Mouse (Mus musculus): Measurements from ENCODE around the gene Naa38. TPM values are rescaled to one million over a fixed set of nuclear protein-coding genes. Genes with fewer than 3 reads are reported as not detected.

The Naa38 gene
- total RNA-seq, 2 experiments from 2014 or later, result 63.8 to 76.3 TPM

- DNase-seq (ENCODE audit: low spot score in 2 of 2), result peak in 1 of 2 experiments; percentile 38
These were observed 34.0 kb downstream of the Naa38 start for GRCm38 (mm10) chr11:69429313-69429712.

- no peak for DNase-seq (ENCODE audit: low spot score in 2 of 2)
These were observed 35.3 kb downstream of the Naa38 start for GRCm38 (mm10) chr11:69430631-69431030.

GRCm38 (mm10) chr11:69431829-69432639 lies 36.7 kb downstream of the Naa38 start:
- peak in 1 of 2 experiments; percentile 63 for DNase-seq (ENCODE audit: low spot score in 2 of 2)

GRCm38 (mm10) chr11:69432640-69432982 lies 37.3 kb downstream of the Naa38 start:
- DNase-seq (ENCODE audit: low spot score in 2 of 2), result no peak

GRCm38 (mm10) chr11:69433189-69433588 lies 37.9 kb downstream of the Naa38 start:
- no peak for DNase-seq (ENCODE audit: low spot score in 2 of 2)

GRCm38 (mm10) chr11:69437291-69437690 lies 42.0 kb downstream of the Naa38 start:
- DNase-seq (ENCODE audit: low spot score in 2 of 2), result no peak

GRCm38 (mm10) chr11:69443328-69443727 lies 48.0 kb downstream of the Naa38 start:
- DNase-seq (ENCODE audit: low spot score in 2 of 2), result no peak

Other genes with a start within 250 kb of the Naa38 start
- gene Alox12b, start 238.5 kb upstream of the Naa38 start, total RNA-seq (2021), result not detected
- not detected for gene Alox8, start 197.6 kb upstream of the Naa38 start, total RNA-seq (2021)
- not detected for gene Gucy2e, start 158.5 kb upstream of the Naa38 start, total RNA-seq (2021)
- gene Cntrob, start 71.7 kb upstream of the Naa38 start, total RNA-seq (2021), result 10 to 100 TPM; 12.0 to 12.9 TPM
- 10 to 100 TPM; 62.2 to 63.1 TPM for gene Trappc1, start 71.5 kb upstream of the Naa38 start, total RNA-seq (2021)
- gene Kcnab3, start 69.2 kb upstream of the Naa38 start, total RNA-seq (2021), result under 1 TPM; 0.49 to 0.56 TPM
- 1 to 10 TPM; 2.8 to 3.1 TPM for gene Rnf227, start 55.0 kb upstream of the Naa38 start, total RNA-seq (2021)
- 10 to 100 TPM; 73.0 to 80.8 TPM for gene Chd3, start 26.1 kb upstream of the Naa38 start, total RNA-seq (2021)
- gene Cyb5d1, start 144 bp downstream of the Naa38 start, total RNA-seq (2021), result 10 to 100 TPM; 21.1 to 26.4 TPM
- 10 to 100 TPM; 16.9 to 17.4 TPM for gene Tmem88, start 2.7 kb downstream of the Naa38 start, total RNA-seq (2021)
- 10 to 100 TPM; 51.2 to 59.4 TPM for gene Kdm6b, start 18.2 kb downstream of the Naa38 start, total RNA-seq (2021)
- under 1 TPM; 0.47 to 0.93 TPM for gene Dnah2, start 153.6 kb downstream of the Naa38 start, total RNA-seq (2021)
- 1 to 10 TPM; 1.9 to 2.7 TPM for gene Efnb3, start 164.7 kb downstream of the Naa38 start, total RNA-seq (2021)
- gene Wrap53, start 184.8 kb downstream of the Naa38 start, total RNA-seq (2021), result 1 to 10 TPM; 6.8 to 7.9 TPM
- gene Trp53, start 184.9 kb downstream of the Naa38 start, total RNA-seq (2021), result 10 to 100 TPM; 51.1 to 51.9 TPM
- 100 to 1,000 TPM; 227 to 249 TPM for gene Atp1b2, start 210.5 kb downstream of the Naa38 start, total RNA-seq (2021)
- gene Shbg, start 222.4 kb downstream of the Naa38 start, total RNA-seq (2021), result not detected
- 1 to 10 TPM; 7.8 to 8.8 TPM for gene Sat2, start 226.5 kb downstream of the Naa38 start, total RNA-seq (2021)
- gene Fxr2, start 237.5 kb downstream of the Naa38 start, total RNA-seq (2021), result 10 to 100 TPM; 90.3 to 94.0 TPM

Measured in gastrocnemius, postnatal 4 days (tissue).